Mouse (Mus musculus): Measurements from ENCODE around the gene Fbxl21. TPM values are rescaled to one million over a fixed set of nuclear protein-coding genes. Genes with fewer than 3 reads are reported as not detected.

The Fbxl21 gene
- total and polyA plus RNA-seq, 2 experiments from 2014 or later = 0.70 to 1.1 TPM

GRCm38 (mm10) chr13:56501866-56502420 is 20.3 kb upstream of the Fbxl21 start:
- H3K4me1 ChIP-seq (ENCODE audit: control insufficient read depth, insufficient read depth) = no peaks in the 10 kb centered on the region
- H3K36me3 ChIP-seq (replicated peaks; ENCODE audit: control insufficient read depth, insufficient read depth, low read length) = no peaks in the 10 kb centered on the region
- no peak overlapping the region for H3K4me3 ChIP-seq (ENCODE audit: low read depth, low read length)
- 52% methylated on average over 6 of the region's 6 CpGs for WGBS
- H3K9ac ChIP-seq (replicated peaks; ENCODE audit: low read depth, low read length) = no peak overlapping the region
- no peaks in the 10 kb centered on the region for H3K9me3 ChIP-seq (replicated peaks; ENCODE audit: control insufficient read depth, low read length)
- no peak overlapping the region for H3K27ac ChIP-seq (ENCODE audit: low read depth)
- no peak overlapping the region for H3K4me2 ChIP-seq (ENCODE audit: low read depth, low read length)
- H3K27me3 ChIP-seq (ENCODE audit: control insufficient read depth, insufficient read depth, low read length) = 0 out of 2 replicates have a peak, but pooled peaks cover 3% of the 10 kb centered on the region
- DNase-seq (ENCODE audit: low spot score) (no peak), ATAC-seq (ENCODE audit: insufficient read depth, low read depth) (no peak)
- TF ChIP-seq CTCF (IDR thresholded peaks at IDR 0.05; ENCODE audit: low read depth) = no peak
- no peak for TF ChIP-seq EP300 (IDR thresholded peaks at IDR 0.05; ENCODE audit: low read depth)

DNA sequence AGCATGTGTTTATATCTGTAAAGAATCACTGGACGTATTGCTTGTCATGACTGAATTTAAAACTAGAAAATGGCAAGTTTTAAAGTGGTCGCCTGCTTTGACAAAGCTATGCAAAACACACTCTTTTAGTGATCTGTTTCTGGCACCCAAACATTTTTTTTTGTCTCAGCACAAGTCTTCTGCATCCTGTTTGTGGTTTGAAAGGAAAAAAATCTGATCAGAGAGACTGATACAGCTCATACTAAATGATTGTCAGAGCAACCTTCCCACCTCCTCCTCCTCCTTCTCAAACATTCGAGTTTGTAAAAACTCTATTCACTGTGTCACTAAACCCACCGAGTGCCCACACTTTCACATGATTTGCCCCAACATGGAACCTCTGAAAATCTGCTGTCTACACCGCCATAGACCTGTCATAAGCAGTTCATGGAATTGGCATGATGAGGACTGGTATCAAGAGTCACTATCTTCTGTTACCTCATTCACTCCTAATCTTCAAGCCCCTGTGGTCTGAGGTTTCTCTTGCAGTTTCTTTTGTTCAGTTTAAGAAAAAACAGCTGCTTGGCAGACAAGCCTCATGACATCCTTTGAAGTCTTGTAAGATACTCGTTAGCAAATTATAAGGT is 15.3 kb upstream of the Fbxl21 start:
- Histone ChIP-seq H3K4me2 (ENCODE audit: low read depth, low read length) (no peak overlapping the region), H3K36me3 (replicated peaks; ENCODE audit: control insufficient read depth, insufficient read depth, low read length) (no peaks in the 10 kb centered on the region), H3K9ac (replicated peaks; ENCODE audit: low read depth, low read length) (no peak overlapping the region), H3K9me3 (replicated peaks; ENCODE audit: control insufficient read depth, low read length) (no peaks in the 10 kb centered on the region), H3K27ac (ENCODE audit: low read depth) (no peak overlapping the region), H3K27me3 (ENCODE audit: control insufficient read depth, insufficient read depth, low read length) (0 out of 2 replicates have a peak, but pooled peaks cover 3% of the 10 kb centered on the region), H3K4me1 (ENCODE audit: control insufficient read depth, insufficient read depth) (no peaks in the 10 kb centered on the region), H3K4me3 (ENCODE audit: low read depth, low read length) (no peak overlapping the region)
- TF ChIP-seq EP300 (IDR thresholded peaks at IDR 0.05; ENCODE audit: low read depth) (no peak), CTCF (IDR thresholded peaks at IDR 0.05; ENCODE audit: low read depth) (no peak)
- ATAC-seq (ENCODE audit: insufficient read depth, low read depth) (no peak), DNase-seq (ENCODE audit: low spot score) (no peak)
- 60% methylated on average over 6 of the region's 6 CpGs for WGBS

DNA sequence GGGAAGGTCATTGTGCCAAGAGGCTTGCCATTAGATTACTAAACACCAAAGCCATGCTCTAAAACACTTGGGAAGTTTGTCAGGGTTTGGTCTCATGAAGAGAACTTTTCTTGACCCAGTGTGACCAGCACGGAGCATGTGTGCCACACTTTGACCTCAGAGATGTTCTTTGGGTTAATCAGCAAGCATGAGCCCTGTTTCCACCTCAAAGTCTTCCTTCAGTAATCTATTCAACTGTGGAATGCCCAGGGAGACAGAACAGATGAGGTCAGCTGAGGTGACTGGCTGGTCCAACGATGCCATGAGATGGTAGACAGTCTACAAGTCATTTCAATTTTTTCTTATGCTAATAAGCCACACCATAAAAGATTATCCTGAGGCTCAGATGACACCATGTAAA is 12.5 kb upstream of the Fbxl21 start:
- no peak for ATAC-seq (ENCODE audit: insufficient read depth, low read depth)
- Histone ChIP-seq H3K9me3 (replicated peaks; ENCODE audit: control insufficient read depth, low read length) (no peaks in the 10 kb centered on the region), H3K4me2 (ENCODE audit: low read depth, low read length) (no peak overlapping the region), H3K27ac (ENCODE audit: low read depth) (no peak overlapping the region), H3K9ac (replicated peaks; ENCODE audit: low read depth, low read length) (no peak overlapping the region), H3K4me1 (ENCODE audit: control insufficient read depth, insufficient read depth) (no peaks in the 10 kb centered on the region), H3K36me3 (replicated peaks; ENCODE audit: control insufficient read depth, insufficient read depth, low read length) (no peaks in the 10 kb centered on the region), H3K4me3 (ENCODE audit: low read depth, low read length) (no peak overlapping the region), H3K27me3 (ENCODE audit: control insufficient read depth, insufficient read depth, low read length) (no peaks in the 10 kb centered on the region)
- no peak for DNase-seq (ENCODE audit: low spot score)
- no peak for TF ChIP-seq CTCF (IDR thresholded peaks at IDR 0.05; ENCODE audit: low read depth)
- TF ChIP-seq EP300 (IDR thresholded peaks at IDR 0.05; ENCODE audit: low read depth) = no peak
- 75% methylated on average over 2 of the region's 2 CpGs for WGBS

- ATAC-seq (ENCODE audit: insufficient read depth, low read depth) (no peak), DNase-seq (ENCODE audit: low spot score) (no peak)
- Histone ChIP-seq H3K4me3 (ENCODE audit: low read depth, low read length) (no peak overlapping the region), H3K9me3 (replicated peaks; ENCODE audit: control insufficient read depth, low read length) (no peaks in the 10 kb centered on the region), H3K4me1 (ENCODE audit: control insufficient read depth, insufficient read depth) (no peaks in the 10 kb centered on the region), H3K27me3 (ENCODE audit: control insufficient read depth, insufficient read depth, low read length) (no peaks in the 10 kb centered on the region), H3K27ac (ENCODE audit: low read depth) (no peak overlapping the region), H3K36me3 (replicated peaks; ENCODE audit: control insufficient read depth, insufficient read depth, low read length) (no peaks in the 10 kb centered on the region), H3K4me2 (ENCODE audit: low read depth, low read length) (no peak overlapping the region), H3K9ac (replicated peaks; ENCODE audit: low read depth, low read length) (no peak overlapping the region)
- TF ChIP-seq CTCF (IDR thresholded peaks at IDR 0.05; ENCODE audit: low read depth) = no peak
- TF ChIP-seq EP300 (IDR thresholded peaks at IDR 0.05; ENCODE audit: low read depth) = no peak
Measured at GRCm38 (mm10) chr13:56513595-56513994, 8.7 kb upstream of the Fbxl21 start.

DNA sequence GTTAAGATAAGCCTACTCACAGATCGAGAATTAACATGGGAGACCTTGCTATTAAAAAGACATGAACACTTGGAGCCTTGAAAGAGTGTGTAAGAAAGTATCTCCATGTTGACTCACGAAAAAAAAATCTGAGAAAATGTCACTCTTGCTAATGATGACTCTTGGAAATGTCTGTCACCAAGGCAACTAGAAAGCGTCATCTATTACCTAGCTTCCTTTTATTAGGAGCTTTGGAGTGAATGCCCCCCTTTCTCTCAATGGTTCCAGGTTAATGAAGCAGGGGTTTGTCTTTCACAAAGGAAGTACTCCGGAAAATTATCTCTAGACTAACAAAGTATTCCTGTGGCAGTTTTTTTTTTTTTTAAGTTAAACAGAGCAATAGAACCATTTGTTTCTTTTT is 6.0 kb upstream of the Fbxl21 start:
- Histone ChIP-seq H3K27me3 (ENCODE audit: control insufficient read depth, insufficient read depth, low read length) (no peaks in the 10 kb centered on the region), H3K4me2 (ENCODE audit: low read depth, low read length) (no peak overlapping the region), H3K36me3 (replicated peaks; ENCODE audit: control insufficient read depth, insufficient read depth, low read length) (no peaks in the 10 kb centered on the region), H3K27ac (ENCODE audit: low read depth) (no peak overlapping the region), H3K9me3 (replicated peaks; ENCODE audit: control insufficient read depth, low read length) (no peaks in the 10 kb centered on the region), H3K9ac (replicated peaks; ENCODE audit: low read depth, low read length) (no peak overlapping the region), H3K4me3 (ENCODE audit: low read depth, low read length) (no peak overlapping the region), H3K4me1 (ENCODE audit: control insufficient read depth, insufficient read depth) (no peaks in the 10 kb centered on the region)
- WGBS = 70% methylated on average over 4 of the region's 4 CpGs
- TF ChIP-seq CTCF (IDR thresholded peaks at IDR 0.05; ENCODE audit: low read depth) = no peak
- TF ChIP-seq EP300 (IDR thresholded peaks at IDR 0.05; ENCODE audit: low read depth) = no peak
- DNase-seq (ENCODE audit: low spot score) = no peak
- ATAC-seq (ENCODE audit: insufficient read depth, low read depth) = no peak

GRCm38 (mm10) chr13:56516816-56517215 is 5.5 kb upstream of the Fbxl21 start:
- no peaks in the 10 kb centered on the region for H3K36me3 ChIP-seq (replicated peaks; ENCODE audit: control insufficient read depth, insufficient read depth, low read length)
- no peak overlapping the region for H3K4me2 ChIP-seq (ENCODE audit: low read depth, low read length)
- H3K9me3 ChIP-seq (replicated peaks; ENCODE audit: control insufficient read depth, low read length) = no peaks in the 10 kb centered on the region
- WGBS = 49% methylated on average over 7 of the region's 7 CpGs
- ATAC-seq (ENCODE audit: insufficient read depth, low read depth) (no peak), DNase-seq (ENCODE audit: low spot score) (no peak)
- no peak for TF ChIP-seq CTCF (IDR thresholded peaks at IDR 0.05; ENCODE audit: low read depth)
- TF ChIP-seq EP300 (IDR thresholded peaks at IDR 0.05; ENCODE audit: low read depth) = no peak
- no peak overlapping the region for H3K4me3 ChIP-seq (ENCODE audit: low read depth, low read length)
- H3K9ac ChIP-seq (replicated peaks; ENCODE audit: low read depth, low read length) = no peak overlapping the region
- H3K27me3 ChIP-seq (ENCODE audit: control insufficient read depth, insufficient read depth, low read length) = no peaks in the 10 kb centered on the region
- no peaks in the 10 kb centered on the region for H3K4me1 ChIP-seq (ENCODE audit: control insufficient read depth, insufficient read depth)
- H3K27ac ChIP-seq (ENCODE audit: low read depth) = no peak overlapping the region

Data from heart, postnatal 0 days (tissue).